Mouse (Mus musculus) intestine, embryonic 15.5 days (tissue): ENCODE data around the gene Ranbp10. TPM values are rescaled to one million over a fixed set of nuclear protein-coding genes. Genes with fewer than 3 reads are reported as not detected.
A peak's percentile ranks its signal among the peaks of the same experiment; 100 is the strongest.

Experiments
- ATAC-seq: fragments of 200-750 bp; cut with Nextera tagmentation; 2 replicates; pipeline ENCODE4 v1.8.0; 2017; ENCODE audit warnings: moderate TSS enrichment, moderate library complexity
- H3K27ac ChIP-seq: fragments of 300-500 bp; sonication (generic); 2 replicates; pipeline ENCODE4 v1.5.1; 2015; ENCODE audit warnings: mild to moderate bottlenecking, inconsistent platforms
- H3K27me3 ChIP-seq: fragments of 300-500 bp; sonication (generic); replicated peaks from 2 replicates; pipeline ENCODE4 v1.6.1; 2015; ENCODE audit warnings: inconsistent platforms
- H3K36me3 ChIP-seq: fragments of 300-500 bp; sonication (generic); 2 replicates; pipeline ENCODE4 v1.6.1; 2015; ENCODE audit warnings: inconsistent platforms
- H3K4me1 ChIP-seq: fragments of 300-500 bp; sonication (generic); replicated peaks from 2 replicates; pipeline ENCODE4 v1.6.1; 2015; ENCODE audit warnings: inconsistent platforms
- H3K4me2 ChIP-seq: fragments of 300-500 bp; sonication (generic); replicated peaks from 2 replicates; pipeline ENCODE4 v1.6.1; 2015; ENCODE audit warnings: mild to moderate bottlenecking, inconsistent platforms
- H3K4me3 ChIP-seq: fragments of 300-500 bp; sonication (generic); replicated peaks from 2 replicates; pipeline ENCODE4 v1.5.1; 2015; ENCODE audit warnings: inconsistent platforms
- H3K9ac ChIP-seq: fragments of 300-500 bp; sonication (generic); 2 replicates; pipeline ENCODE4 v1.6.1; 2015; ENCODE audit warnings: inconsistent platforms
- H3K9me3 ChIP-seq: fragments of 300-500 bp; sonication (generic); 2 replicates; pipeline ENCODE4 v1.6.1; 2016; ENCODE audit warnings: inconsistent platforms
- WGBS: fragments of 180-500 bp; shearing (Covaris S2); methylation state at CpG from one replicate; pipeline ENCODE4 v1.1.7; 2015; 5-methylcytosine and 5-hydroxymethylcytosine counted together
- polyA plus RNA-seq: library from polyadenylated mRNA; unstranded; fragments of >200 nt; fragmentation: Nextera tagmentation; extraction: Ambion mirVana; gene quantifications from 2 replicates; pipeline ENCODE4 v1.2.1, GENCODE M21; 2015

Gene Ranbp10
- polyA plus RNA-seq, 1 experiment from 2014 or later: 8.5 TPM

DNA sequence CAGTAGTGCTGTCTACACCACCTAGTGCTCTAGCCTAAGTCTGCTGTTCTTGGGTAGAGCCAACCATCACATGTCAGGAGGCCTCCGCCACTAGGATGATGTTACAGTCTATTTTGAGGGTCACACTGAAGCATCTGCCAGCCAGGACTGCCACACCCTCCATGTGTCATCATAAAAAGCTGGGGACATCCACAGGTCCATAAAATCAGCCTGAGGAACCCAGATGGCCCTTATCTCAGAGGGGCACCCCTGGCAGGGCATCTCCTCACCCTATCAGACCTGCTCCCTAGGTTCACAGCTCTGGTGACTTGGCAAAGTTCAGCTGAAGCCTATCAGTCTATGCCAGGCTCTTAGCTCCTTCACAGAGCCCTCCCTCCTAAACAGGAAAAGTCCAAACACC lies 6.2 kb downstream of the Ranbp10 start:
- H3K9ac ChIP-seq: no peak overlapping the region
- 92% methylated on average over 1 of the region's 1 CpGs for WGBS
- peaks cover 17% of the 10 kb centered on the region for H3K36me3 ChIP-seq
- H3K27ac ChIP-seq: no peak overlapping the region
- H3K9me3 ChIP-seq: no peaks in the 10 kb centered on the region
- ATAC-seq: peak; percentile 89
- no peaks in the 10 kb centered on the region for H3K27me3 ChIP-seq
- H3K4me2 ChIP-seq: no peak overlapping the region
- no peak overlapping the region for H3K4me3 ChIP-seq
- H3K4me1 ChIP-seq: peaks cover 6% of the 10 kb centered on the region; the same call in 1 of the 2 replicates

DNA sequence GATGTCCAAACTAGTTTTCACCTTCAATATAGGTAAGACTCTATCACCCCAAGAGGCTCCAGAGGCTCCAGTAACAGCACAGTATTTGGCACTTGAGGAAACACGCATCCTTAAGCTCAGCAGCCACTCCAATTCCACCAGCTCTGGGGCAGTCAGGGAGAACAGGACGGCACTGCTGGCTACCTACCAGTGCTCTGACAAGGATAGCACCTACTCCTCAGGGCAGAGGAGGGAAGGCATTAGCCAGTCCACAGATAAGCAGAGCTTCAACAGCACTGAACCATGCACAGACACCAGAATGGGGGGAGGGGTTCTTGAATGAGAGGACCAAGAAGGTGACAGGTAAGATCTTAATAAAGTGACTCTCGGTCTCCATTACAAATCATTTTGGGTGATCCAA lies 7.5 kb downstream of the Ranbp10 start:
- Histone ChIP-seq H3K4me2 (no peak overlapping the region), H3K4me3 (no peak overlapping the region), H3K4me1 (no peaks in the 10 kb centered on the region), H3K9ac (no peak overlapping the region), H3K27ac (no peak overlapping the region), H3K9me3 (no peaks in the 10 kb centered on the region), H3K27me3 (no peaks in the 10 kb centered on the region), H3K36me3 (peaks cover 17% of the 10 kb centered on the region)
- WGBS: 90% methylated on average over 3 of the region's 3 CpGs
- no peak for ATAC-seq

DNA sequence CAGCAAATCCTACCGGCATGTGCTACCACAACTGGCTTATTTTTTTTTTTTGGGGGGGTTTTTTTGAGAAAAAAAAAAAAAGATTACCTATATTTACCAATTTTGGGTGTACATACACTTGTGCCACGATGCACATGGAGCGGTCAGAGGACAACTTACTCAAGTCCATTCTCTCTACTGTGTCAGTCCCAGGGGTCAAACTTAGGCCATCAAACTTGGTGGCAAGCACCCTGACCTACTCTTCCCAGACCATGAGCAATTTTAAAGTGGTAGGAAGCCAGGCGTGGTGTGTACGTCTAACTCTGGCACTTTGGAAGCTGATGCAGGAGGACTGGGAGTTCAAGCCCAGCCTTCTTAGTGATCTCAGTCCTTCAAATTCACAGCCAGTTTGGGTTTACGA lies 13.9 kb downstream of the Ranbp10 start:
- Histone ChIP-seq H3K27me3 (no peaks in the 10 kb centered on the region), H3K4me3 (no peak overlapping the region), H3K9me3 (no peaks in the 10 kb centered on the region), H3K9ac (no peak overlapping the region), H3K4me2 (no peak overlapping the region), H3K27ac (no peak overlapping the region), H3K4me1 (no peaks in the 10 kb centered on the region), H3K36me3 (peaks cover 4% of the 10 kb centered on the region; the same call in 1 of the 2 replicates)
- WGBS: 94% methylated on average over 6 of the region's 6 CpGs
- no peak for ATAC-seq

DNA sequence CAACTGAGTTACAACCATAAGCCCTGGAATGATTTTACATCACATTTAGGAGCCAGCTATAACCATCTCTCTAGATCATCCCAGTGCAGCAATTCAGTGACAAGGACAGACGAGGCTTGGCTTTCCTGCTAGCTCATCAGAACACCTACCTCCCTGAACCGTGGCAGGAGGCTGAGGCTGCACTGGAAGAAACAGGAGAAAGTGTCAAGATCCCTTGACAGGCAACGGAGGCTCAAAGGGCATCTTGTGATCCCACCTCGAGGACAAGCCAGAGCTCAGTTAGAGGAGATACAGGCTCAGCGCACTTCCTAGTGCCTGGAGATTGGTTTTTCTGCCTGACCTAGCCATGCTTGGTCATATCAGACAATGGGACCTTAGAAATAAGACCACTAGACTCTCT lies 14.6 kb downstream of the Ranbp10 start:
- 88% methylated on average over 5 of the region's 5 CpGs for WGBS
- no peaks in the 10 kb centered on the region for H3K9me3 ChIP-seq
- peaks cover 4% of the 10 kb centered on the region; the same call in 1 of the 2 replicates for H3K36me3 ChIP-seq

DNA sequence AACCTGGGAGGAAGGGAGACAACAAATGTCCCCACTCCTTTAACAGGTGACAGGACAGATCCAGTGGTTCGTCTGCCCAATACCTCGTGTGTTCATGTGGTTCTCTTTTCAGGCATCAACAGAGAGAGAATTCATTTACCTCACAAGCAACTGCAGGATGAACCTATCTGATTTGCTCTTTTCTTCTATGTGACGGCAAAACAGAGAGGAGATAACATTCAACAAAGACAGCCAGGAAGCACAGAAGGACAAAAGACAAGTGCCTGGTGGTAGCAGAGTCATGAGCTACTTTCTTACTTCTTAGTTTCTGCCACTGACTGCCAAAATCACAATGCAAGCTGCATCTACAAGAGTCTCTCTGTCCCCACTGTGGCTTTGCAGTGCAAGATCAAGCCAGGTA lies 15.6 kb downstream of the Ranbp10 start:
- no peak overlapping the region for H3K27ac ChIP-seq
- H3K36me3 ChIP-seq: peaks cover 4% of the 10 kb centered on the region; the same call in 1 of the 2 replicates
- no peaks in the 10 kb centered on the region for H3K9me3 ChIP-seq
- ATAC-seq: no peak
- H3K4me1 ChIP-seq: no peaks in the 10 kb centered on the region
- H3K4me3 ChIP-seq: no peak overlapping the region
- no peak overlapping the region for H3K4me2 ChIP-seq
- no peak overlapping the region for H3K9ac ChIP-seq
- no peaks in the 10 kb centered on the region for H3K27me3 ChIP-seq
- 75% methylated on average over 3 of the region's 3 CpGs for WGBS

More for the DNA sequence above, 14.6 kb downstream of the Ranbp10 start:
- Histone ChIP-seq H3K27me3 (no peaks in the 10 kb centered on the region), H3K27ac (no peak overlapping the region), H3K4me1 (no peaks in the 10 kb centered on the region), H3K4me2 (no peak overlapping the region), H3K9ac (no peak overlapping the region), H3K4me3 (no peak overlapping the region)
- no peak for ATAC-seq

DNA sequence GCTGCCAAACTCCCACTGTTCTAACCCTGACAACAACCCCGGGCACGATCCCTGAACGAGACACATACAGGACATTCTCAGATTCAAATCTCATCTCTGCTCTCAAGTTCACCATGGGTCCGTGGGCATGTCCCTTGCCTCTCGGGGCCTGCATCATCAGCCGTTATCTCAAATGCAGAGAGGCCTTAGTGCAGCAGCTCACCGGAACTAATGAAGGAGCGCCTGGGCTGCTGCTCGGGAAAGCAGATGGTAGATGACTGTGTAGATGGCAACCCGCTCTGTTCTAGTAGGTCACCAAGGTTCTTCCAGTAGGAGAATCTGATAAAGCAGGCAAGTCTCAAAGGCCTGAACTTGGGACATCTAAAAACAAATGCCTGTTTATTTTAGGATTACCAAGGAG lies 16.1 kb downstream of the Ranbp10 start:
- H3K4me2 ChIP-seq: no peak overlapping the region
- no peaks in the 10 kb centered on the region for H3K27me3 ChIP-seq
- H3K9me3 ChIP-seq: no peaks in the 10 kb centered on the region
- no peak for ATAC-seq
- no peaks in the 10 kb centered on the region for H3K4me1 ChIP-seq
- no peak overlapping the region for H3K27ac ChIP-seq
- H3K9ac ChIP-seq: no peak overlapping the region
- no peak overlapping the region for H3K4me3 ChIP-seq
- H3K36me3 ChIP-seq: peaks cover 4% of the 10 kb centered on the region; the same call in 1 of the 2 replicates
- WGBS: 90% methylated on average over 10 of the region's 10 CpGs

DNA sequence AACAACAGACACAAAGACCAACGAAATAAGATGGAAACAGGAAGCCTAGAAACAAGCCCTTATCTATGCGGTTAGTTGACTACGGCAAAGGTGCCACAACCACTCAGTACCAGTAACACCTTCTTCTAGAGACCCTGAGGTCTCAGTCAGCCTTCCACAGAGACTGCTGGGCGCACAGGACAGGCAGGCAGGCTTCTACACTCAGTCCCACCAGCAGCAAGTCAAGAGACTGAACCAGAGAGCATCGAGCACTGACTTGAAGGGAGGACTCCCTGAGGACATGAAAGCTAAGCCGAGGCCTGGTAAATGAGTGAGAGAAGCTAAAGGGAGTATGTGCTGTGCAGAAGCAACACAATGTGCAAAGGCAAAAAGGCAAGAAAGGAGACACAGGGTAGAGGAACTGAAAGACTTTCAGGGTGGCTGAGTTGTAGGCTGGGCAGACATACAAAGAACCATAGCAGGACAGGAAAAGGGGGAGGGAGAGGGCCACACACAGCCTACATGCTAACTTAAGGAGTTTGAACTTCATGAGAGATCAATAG lies 16.8 kb downstream of the Ranbp10 start:
- Histone ChIP-seq H3K36me3 (peaks cover 4% of the 10 kb centered on the region), H3K4me2 (no peak overlapping the region), H3K4me1 (no peaks in the 10 kb centered on the region), H3K27ac (no peak overlapping the region), H3K27me3 (no peaks in the 10 kb centered on the region), H3K9me3 (no peaks in the 10 kb centered on the region), H3K4me3 (no peak overlapping the region), H3K9ac (no peak overlapping the region)
- 88% methylated on average over 6 of the region's 6 CpGs for WGBS
- ATAC-seq: no peak

DNA sequence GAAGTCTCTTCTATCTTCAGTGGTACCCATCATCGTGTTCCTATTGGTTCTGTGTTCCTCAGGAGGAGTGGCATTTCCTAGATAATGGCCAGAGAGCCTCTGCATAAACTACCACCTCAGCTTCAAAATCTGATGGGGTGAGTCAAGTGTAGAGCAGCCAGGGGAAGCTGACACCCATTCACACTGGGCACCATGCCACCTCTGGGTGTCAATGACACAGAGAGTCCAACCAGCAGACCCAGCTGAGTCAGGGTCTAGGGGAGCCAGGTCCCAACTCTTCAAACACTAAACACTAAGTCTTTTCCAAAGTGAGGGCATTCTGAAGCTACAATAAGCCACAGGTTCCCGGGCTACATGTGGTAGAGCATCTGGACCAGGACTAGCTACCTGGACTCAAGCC lies 18.7 kb downstream of the Ranbp10 start:
- no peak for ATAC-seq
- Histone ChIP-seq H3K27ac (no peak overlapping the region), H3K4me3 (no peak overlapping the region), H3K9me3 (no peaks in the 10 kb centered on the region), H3K27me3 (no peaks in the 10 kb centered on the region), H3K4me2 (no peak overlapping the region), H3K4me1 (no peaks in the 10 kb centered on the region), H3K9ac (no peak overlapping the region), H3K36me3 (peaks cover 10% of the 10 kb centered on the region)
- WGBS: 93% methylated on average over 2 of the region's 2 CpGs

DNA sequence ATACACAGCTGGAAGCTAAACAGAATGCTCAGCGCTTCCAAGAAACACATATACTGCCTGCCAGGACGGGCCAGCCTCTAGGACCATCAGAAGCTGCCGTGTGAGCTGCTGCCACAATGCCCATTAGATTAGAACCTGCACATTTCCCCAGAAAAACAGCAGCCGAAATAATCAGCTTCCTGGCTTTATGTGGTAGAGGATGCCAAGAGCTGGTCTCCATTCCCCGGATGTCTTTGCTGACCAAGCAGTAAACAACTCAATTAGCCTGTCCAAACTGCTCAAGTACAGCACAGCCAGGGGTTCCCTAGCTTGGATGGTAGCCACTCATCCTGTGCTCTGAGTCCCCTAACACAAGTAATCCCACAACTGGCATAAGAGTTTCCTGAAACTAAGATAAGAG lies 19.4 kb downstream of the Ranbp10 start:
- H3K27ac ChIP-seq: no peak overlapping the region
- peaks cover 10% of the 10 kb centered on the region for H3K36me3 ChIP-seq
- no peaks in the 10 kb centered on the region for H3K4me1 ChIP-seq
- no peak for ATAC-seq
- H3K4me2 ChIP-seq: no peak overlapping the region
- H3K9me3 ChIP-seq: no peaks in the 10 kb centered on the region
- no peak overlapping the region for H3K9ac ChIP-seq
- WGBS: 83% methylated on average over 5 of the region's 5 CpGs
- H3K27me3 ChIP-seq: no peaks in the 10 kb centered on the region
- H3K4me3 ChIP-seq: no peak overlapping the region

DNA sequence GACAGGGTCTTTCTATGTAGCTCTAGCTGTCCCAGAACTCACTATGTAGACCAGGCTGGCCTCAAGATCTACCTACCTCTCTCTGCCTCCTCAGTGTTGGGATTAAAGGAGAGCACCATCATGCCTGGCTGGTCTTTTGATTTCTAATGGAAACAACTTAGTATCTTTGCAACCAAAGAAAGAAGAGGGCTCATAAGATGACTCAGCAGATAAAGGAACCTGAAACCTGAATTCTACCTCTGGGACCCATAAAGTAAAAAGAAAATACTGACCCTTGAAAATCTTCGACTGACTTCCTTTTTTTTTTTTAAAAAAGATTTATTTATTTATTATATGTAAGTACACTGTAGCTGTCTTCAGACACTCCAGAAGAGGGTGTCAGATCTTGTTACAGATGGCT lies 21.2 kb downstream of the Ranbp10 start:
- Histone ChIP-seq H3K4me3 (no peak overlapping the region), H3K36me3 (peaks cover 10% of the 10 kb centered on the region), H3K9ac (no peak overlapping the region), H3K4me2 (no peak overlapping the region), H3K27me3 (no peaks in the 10 kb centered on the region), H3K4me1 (no peaks in the 10 kb centered on the region), H3K27ac (no peak overlapping the region), H3K9me3 (no peaks in the 10 kb centered on the region)
- 76% methylated on average over 1 of the region's 1 CpGs for WGBS
- ATAC-seq: no peak

DNA sequence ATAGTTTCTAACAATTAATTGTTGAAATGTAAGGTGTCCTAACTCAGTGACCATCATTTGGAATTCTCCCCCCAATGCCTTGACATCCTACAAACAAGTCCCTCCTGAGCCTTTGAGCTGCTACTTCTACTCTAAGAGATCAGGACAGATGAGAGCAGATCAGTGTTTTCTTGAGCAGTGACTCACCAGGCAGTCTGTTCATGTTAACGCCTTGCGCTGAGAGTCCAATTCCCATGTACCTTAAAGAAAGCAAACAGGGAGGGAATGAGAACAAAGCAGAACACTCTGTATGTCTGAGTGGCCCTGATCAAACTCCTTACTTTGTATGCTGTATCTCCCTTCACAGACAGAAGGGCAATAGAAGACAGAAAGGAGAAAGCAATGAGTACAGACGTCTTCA lies 21.8 kb downstream of the Ranbp10 start:
- no peak overlapping the region for H3K4me2 ChIP-seq
- H3K27ac ChIP-seq: no peak overlapping the region
- no peak for ATAC-seq
- H3K4me1 ChIP-seq: no peaks in the 10 kb centered on the region
- peaks cover 10% of the 10 kb centered on the region for H3K36me3 ChIP-seq
- no peaks in the 10 kb centered on the region for H3K27me3 ChIP-seq
- H3K4me3 ChIP-seq: no peak overlapping the region
- no peak overlapping the region for H3K9ac ChIP-seq
- H3K9me3 ChIP-seq: no peaks in the 10 kb centered on the region
- 78% methylated on average over 3 of the region's 3 CpGs for WGBS

DNA sequence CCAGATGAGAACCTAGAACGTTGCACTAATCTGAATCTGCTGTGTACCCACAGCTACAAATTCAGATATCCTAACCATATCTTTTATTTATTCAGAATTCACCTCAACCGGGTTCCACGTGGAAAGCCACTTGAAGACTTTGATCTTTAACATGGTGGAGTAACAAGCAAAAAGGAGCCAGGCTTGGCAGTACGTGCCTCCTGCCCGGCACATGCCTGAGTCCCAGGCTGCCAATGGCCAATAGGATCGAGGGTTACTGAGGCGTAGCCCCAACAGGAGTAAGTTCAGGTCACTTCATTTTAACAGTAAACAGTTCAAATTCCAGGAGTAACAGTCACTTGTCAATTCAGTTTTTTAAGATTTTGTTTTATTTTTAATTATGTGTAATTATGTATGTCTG lies 22.4 kb downstream of the Ranbp10 start:
- H3K27ac ChIP-seq: no peak overlapping the region
- no peak overlapping the region for H3K4me2 ChIP-seq
- H3K27me3 ChIP-seq: no peaks in the 10 kb centered on the region
- no peaks in the 10 kb centered on the region for H3K9me3 ChIP-seq
- H3K4me3 ChIP-seq: no peak overlapping the region
- no peaks in the 10 kb centered on the region for H3K4me1 ChIP-seq
- ATAC-seq: no peak
- H3K36me3 ChIP-seq: peaks cover 10% of the 10 kb centered on the region
- WGBS: 93% methylated on average over 7 of the region's 7 CpGs
- no peak overlapping the region for H3K9ac ChIP-seq

DNA sequence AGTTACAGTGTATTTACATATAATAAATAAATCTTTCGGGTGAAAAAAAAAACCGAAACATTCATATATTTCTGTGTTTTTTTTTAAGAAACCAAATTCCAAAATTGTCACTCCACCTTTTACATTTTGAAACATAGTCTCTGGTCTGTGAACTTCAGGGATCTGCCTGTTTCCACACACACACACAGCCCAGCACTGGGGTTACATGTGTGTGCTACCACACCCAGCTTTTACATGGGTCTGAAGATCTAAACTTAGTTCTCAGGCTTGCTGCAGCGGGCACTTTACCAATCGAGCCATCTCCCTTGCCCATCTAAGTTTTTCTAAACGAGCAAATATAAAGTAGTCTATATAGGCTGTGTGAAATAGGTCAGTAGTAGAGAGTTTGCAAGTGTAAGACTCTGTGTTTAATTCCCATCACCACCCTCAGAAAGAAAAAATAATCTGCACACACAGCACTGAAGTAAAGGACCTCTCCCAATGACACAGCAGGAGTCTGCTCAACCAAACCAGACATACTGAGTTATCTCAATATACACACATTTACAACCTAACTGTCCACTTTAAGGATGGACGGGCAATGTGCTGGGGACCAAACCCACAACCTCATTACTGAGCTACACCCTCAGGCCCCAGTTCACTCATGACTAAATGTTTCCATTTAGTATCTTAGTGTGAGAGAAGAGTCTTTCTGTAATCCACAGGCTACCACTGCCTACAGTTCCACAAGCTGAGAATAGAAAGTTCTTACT lies 25.8 kb downstream of the Ranbp10 start:
- no peak overlapping the region for H3K4me2 ChIP-seq
- no peaks in the 10 kb centered on the region for H3K9me3 ChIP-seq
- H3K4me3 ChIP-seq: no peak overlapping the region
- peaks cover 11% of the 10 kb centered on the region for H3K4me1 ChIP-seq
- no peaks in the 10 kb centered on the region for H3K27me3 ChIP-seq
- no peak overlapping the region for H3K27ac ChIP-seq
- H3K9ac ChIP-seq: no peak overlapping the region
- H3K36me3 ChIP-seq: peaks cover 6% of the 10 kb centered on the region; the same call in 1 of the 2 replicates
- peak; percentile 62; the same call in 1 of the 2 replicates for ATAC-seq
- 87% methylated on average over 6 of the region's 6 CpGs for WGBS
